Mouse (Mus musculus): Measurements from ENCODE around the gene Rsbn1l. TPM values are rescaled to one million over a fixed set of nuclear protein-coding genes. Genes with fewer than 3 reads are reported as not detected.
A peak's percentile ranks its signal among the peaks of the same experiment; 100 is the strongest.

Rsbn1l gene
- polyA plus RNA-seq, 1 experiment from 2014 or later = 4.9 TPM

DNA sequence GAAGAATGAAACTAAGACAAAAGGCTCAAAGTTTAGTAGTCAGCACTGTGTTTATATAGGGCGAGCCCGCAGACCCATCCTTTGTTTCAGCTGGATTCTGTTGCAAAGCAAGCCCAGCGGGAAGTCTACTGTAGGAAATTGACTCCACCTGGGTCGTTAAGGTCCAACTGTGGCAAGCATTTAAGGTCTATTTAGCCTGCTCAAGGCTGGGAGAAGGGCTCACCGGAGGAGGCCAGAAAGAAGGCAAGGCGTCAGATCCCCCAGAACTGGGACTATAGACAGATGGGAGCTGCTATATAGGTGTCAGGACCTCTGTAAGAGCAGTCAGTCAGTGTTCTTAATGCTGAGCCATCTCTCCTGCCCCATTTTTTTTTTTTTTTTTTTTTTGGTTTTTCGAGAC is 17.8 kb upstream of the Rsbn1l start:
- ATAC-seq = no peak
- Histone ChIP-seq H3K27me3 (ENCODE audit: control insufficient read depth, insufficient read depth, low read depth, low read length) (no peaks in the 10 kb centered on the region), H3K27ac (ENCODE audit: low read length) (no peak overlapping the region), H3K36me3 (ENCODE audit: control insufficient read depth, insufficient read depth, low read length) (no peaks in the 10 kb centered on the region), H3K9me3 (replicated peaks; ENCODE audit: control insufficient read depth, low read length, poor library complexity, severe bottlenecking) (no peaks in the 10 kb centered on the region), H3K9ac (ENCODE audit: low read depth, low read length) (no peak overlapping the region), H3K4me3 (ENCODE audit: low read depth, low read length) (no peak overlapping the region), H3K4me1 (ENCODE audit: control insufficient read depth, insufficient read depth, low read length) (no peaks in the 10 kb centered on the region), H3K4me2 (ENCODE audit: low read length) (no peak overlapping the region)
- WGBS = 20% methylated on average over 6 of the region's 7 CpGs

DNA sequence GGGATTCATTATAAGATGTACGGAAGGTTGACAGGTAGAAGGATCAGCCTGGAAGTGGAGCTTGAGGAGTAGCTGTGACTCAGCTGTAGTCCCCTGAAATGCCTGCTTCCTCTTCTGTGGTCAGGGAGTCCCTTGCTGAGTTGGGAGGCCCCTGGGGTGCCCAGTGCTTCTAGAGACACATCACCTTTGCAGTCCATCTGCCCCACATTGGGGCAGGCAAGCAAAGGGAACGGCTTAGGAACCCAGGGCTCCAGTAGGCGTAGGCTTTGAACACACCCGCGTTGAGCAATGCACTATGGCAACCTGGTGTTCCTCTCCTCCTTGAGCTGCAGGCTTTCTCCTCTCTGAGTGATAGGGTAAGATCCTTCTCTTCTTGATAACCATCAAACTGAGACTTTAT is 16.9 kb upstream of the Rsbn1l start:
- no peak for ATAC-seq
- H3K27me3 ChIP-seq (ENCODE audit: control insufficient read depth, insufficient read depth, low read depth, low read length) = no peaks in the 10 kb centered on the region
- H3K27ac ChIP-seq (ENCODE audit: low read length) = no peak overlapping the region
- no peak overlapping the region for H3K9ac ChIP-seq (ENCODE audit: low read depth, low read length)
- no peak overlapping the region for H3K4me2 ChIP-seq (ENCODE audit: low read length)
- no peaks in the 10 kb centered on the region for H3K36me3 ChIP-seq (ENCODE audit: control insufficient read depth, insufficient read depth, low read length)
- no peak overlapping the region for H3K4me3 ChIP-seq (ENCODE audit: low read depth, low read length)
- H3K9me3 ChIP-seq (replicated peaks; ENCODE audit: control insufficient read depth, low read length, poor library complexity, severe bottlenecking) = no peaks in the 10 kb centered on the region
- no peaks in the 10 kb centered on the region for H3K4me1 ChIP-seq (ENCODE audit: control insufficient read depth, insufficient read depth, low read length)
- WGBS = 65% methylated on average over 5 of the region's 5 CpGs

DNA sequence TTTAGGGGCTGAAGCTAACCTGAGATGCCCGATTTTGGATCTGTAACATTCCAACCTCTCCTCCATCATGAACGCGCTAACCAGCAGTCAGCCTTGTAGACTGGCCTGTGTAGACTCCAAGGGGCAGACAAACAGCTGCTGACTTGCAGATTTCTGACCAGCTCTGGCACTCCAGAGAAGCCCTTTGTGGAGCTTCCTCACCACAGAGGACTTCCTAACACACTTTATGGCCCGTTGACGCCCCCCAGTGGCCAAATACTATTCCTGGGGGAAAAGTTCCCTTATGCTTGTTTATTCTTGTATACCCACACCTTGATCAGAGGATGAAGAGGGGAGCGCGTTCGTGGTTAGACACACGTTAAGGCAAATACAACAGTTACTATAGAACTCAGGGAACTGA is 12.8 kb upstream of the Rsbn1l start:
- Histone ChIP-seq H3K9me3 (replicated peaks; ENCODE audit: control insufficient read depth, low read length, poor library complexity, severe bottlenecking) (no peaks in the 10 kb centered on the region), H3K27ac (ENCODE audit: low read length) (no peak overlapping the region), H3K9ac (ENCODE audit: low read depth, low read length) (no peak overlapping the region), H3K4me3 (ENCODE audit: low read depth, low read length) (no peak overlapping the region), H3K27me3 (ENCODE audit: control insufficient read depth, insufficient read depth, low read depth, low read length) (no peaks in the 10 kb centered on the region), H3K4me2 (ENCODE audit: low read length) (no peak overlapping the region), H3K4me1 (ENCODE audit: control insufficient read depth, insufficient read depth, low read length) (no peaks in the 10 kb centered on the region), H3K36me3 (ENCODE audit: control insufficient read depth, insufficient read depth, low read length) (no peaks in the 10 kb centered on the region)
- WGBS = 73% methylated on average over 9 of the region's 9 CpGs
- no peak for ATAC-seq

DNA sequence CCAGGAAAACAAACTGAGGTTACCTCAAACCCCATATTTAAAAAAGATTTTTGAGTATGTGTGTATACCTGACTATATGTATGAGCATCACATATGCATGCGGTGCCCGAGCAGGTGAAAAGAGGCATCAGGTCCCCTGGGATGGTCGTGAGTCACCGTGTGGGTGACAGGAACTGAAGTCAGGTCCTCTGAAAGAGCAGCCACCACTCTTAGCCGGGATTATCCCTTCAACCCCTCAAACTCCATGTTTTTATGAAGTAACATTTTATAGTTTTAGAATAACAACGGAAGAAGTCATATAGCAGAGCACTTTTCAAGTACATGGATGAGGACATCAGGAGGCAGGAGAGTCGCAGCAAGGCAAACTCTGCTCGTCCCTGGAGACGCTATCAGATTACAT is 12.3 kb upstream of the Rsbn1l start:
- Histone ChIP-seq H3K9ac (ENCODE audit: low read depth, low read length) (no peak overlapping the region), H3K36me3 (ENCODE audit: control insufficient read depth, insufficient read depth, low read length) (no peaks in the 10 kb centered on the region), H3K4me1 (ENCODE audit: control insufficient read depth, insufficient read depth, low read length) (no peaks in the 10 kb centered on the region), H3K9me3 (replicated peaks; ENCODE audit: control insufficient read depth, low read length, poor library complexity, severe bottlenecking) (no peaks in the 10 kb centered on the region), H3K4me2 (ENCODE audit: low read length) (no peak overlapping the region), H3K27ac (ENCODE audit: low read length) (no peak overlapping the region), H3K27me3 (ENCODE audit: control insufficient read depth, insufficient read depth, low read depth, low read length) (no peaks in the 10 kb centered on the region), H3K4me3 (ENCODE audit: low read depth, low read length) (no peak overlapping the region)
- ATAC-seq = no peak
- WGBS = 78% methylated on average over 9 of the region's 9 CpGs

DNA sequence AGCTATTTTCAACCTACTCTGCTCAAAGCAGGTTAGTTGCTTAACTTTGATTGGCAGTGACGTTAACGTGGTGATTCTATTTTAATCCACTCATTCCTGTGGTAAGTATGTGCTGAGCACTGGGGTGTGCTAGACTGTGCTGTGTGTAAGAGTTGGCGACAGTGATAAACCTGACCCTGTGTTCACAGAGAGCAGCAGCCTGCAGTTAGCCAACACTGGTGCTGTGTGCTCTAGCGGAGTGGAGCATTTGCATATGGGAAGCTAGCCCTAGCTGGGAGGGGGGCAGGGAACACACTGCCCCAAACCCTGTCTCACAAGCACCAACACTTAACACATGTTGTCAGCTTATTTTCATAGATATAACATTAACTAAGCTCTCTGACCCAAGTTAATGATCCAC is 11.7 kb upstream of the Rsbn1l start:
- Histone ChIP-seq H3K9ac (ENCODE audit: low read depth, low read length) (no peak overlapping the region), H3K27me3 (ENCODE audit: control insufficient read depth, insufficient read depth, low read depth, low read length) (no peaks in the 10 kb centered on the region), H3K4me3 (ENCODE audit: low read depth, low read length) (no peak overlapping the region), H3K4me2 (ENCODE audit: low read length) (no peak overlapping the region), H3K9me3 (replicated peaks; ENCODE audit: control insufficient read depth, low read length, poor library complexity, severe bottlenecking) (no peaks in the 10 kb centered on the region), H3K4me1 (ENCODE audit: control insufficient read depth, insufficient read depth, low read length) (no peaks in the 10 kb centered on the region), H3K36me3 (ENCODE audit: control insufficient read depth, insufficient read depth, low read length) (no peaks in the 10 kb centered on the region), H3K27ac (ENCODE audit: low read length) (no peak overlapping the region)
- WGBS = 41% methylated on average over 4 of the region's 4 CpGs
- no peak for ATAC-seq

DNA sequence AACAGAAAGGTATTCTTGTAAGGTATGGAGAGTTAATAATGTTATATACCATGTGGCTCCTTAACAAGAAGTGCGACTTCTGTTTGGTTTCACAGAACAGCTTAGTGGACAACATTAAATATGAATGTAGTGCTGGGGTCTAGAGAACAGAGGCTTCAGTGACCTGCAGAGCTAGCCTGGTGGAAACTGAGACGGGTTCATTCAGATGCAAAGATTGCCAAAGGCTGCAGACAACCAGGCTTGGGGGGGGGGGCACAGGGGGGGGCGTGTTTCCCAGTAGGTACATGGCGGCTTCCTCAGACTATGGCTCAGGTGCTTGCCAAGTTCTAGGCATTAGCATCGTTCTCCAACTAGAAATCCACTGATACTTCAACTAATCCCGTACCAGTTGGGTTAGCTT is 8.2 kb upstream of the Rsbn1l start:
- no peaks in the 10 kb centered on the region for H3K36me3 ChIP-seq (ENCODE audit: control insufficient read depth, insufficient read depth, low read length)
- no peak overlapping the region for H3K9ac ChIP-seq (ENCODE audit: low read depth, low read length)
- H3K27ac ChIP-seq (ENCODE audit: low read length) = no peak overlapping the region
- H3K4me1 ChIP-seq (ENCODE audit: control insufficient read depth, insufficient read depth, low read length) = no peaks in the 10 kb centered on the region
- H3K9me3 ChIP-seq (replicated peaks; ENCODE audit: control insufficient read depth, low read length, poor library complexity, severe bottlenecking) = no peaks in the 10 kb centered on the region
- no peaks in the 10 kb centered on the region for H3K27me3 ChIP-seq (ENCODE audit: control insufficient read depth, insufficient read depth, low read depth, low read length)
- H3K4me2 ChIP-seq (ENCODE audit: low read length) = no peak overlapping the region
- whole genome bisulfite sequencing = 76% methylated on average over 6 of the region's 6 CpGs
- ATAC-seq = no peak
- H3K4me3 ChIP-seq (ENCODE audit: low read depth, low read length) = no peak overlapping the region

DNA sequence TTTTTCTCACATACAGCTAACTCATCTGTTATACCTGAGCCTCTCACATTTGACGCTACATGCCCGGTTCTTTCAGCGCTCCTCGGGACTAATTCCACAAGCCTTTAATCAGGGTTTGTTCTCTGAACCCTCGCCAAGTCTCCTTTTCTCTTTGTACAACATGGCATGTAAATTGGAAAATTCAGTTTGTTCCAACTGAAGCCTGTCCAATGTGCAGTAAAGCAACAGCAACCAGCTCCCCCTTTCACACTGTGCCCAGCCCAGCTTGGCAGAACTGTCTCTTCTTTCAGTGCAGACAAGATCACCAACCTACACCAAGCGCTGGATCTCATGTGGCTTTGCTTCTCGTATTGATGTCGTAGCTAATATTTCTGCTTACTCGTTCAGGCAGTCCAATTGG is 7.1 kb upstream of the Rsbn1l start:
- no peak overlapping the region for H3K9ac ChIP-seq (ENCODE audit: low read depth, low read length)
- no peaks in the 10 kb centered on the region for H3K27me3 ChIP-seq (ENCODE audit: control insufficient read depth, insufficient read depth, low read depth, low read length)
- no peak overlapping the region for H3K4me3 ChIP-seq (ENCODE audit: low read depth, low read length)
- no peaks in the 10 kb centered on the region for H3K9me3 ChIP-seq (replicated peaks; ENCODE audit: control insufficient read depth, low read length, poor library complexity, severe bottlenecking)
- no peaks in the 10 kb centered on the region for H3K4me1 ChIP-seq (ENCODE audit: control insufficient read depth, insufficient read depth, low read length)
- no peak overlapping the region for H3K4me2 ChIP-seq (ENCODE audit: low read length)
- peak; percentile 56; the same call in 1 of the 2 replicates for ATAC-seq
- 80% methylated on average over 9 of the region's 9 CpGs for WGBS
- H3K27ac ChIP-seq (ENCODE audit: low read length) = no peak overlapping the region; the same call in 1 of the 2 replicates
- H3K36me3 ChIP-seq (ENCODE audit: control insufficient read depth, insufficient read depth, low read length) = no peaks in the 10 kb centered on the region

DNA sequence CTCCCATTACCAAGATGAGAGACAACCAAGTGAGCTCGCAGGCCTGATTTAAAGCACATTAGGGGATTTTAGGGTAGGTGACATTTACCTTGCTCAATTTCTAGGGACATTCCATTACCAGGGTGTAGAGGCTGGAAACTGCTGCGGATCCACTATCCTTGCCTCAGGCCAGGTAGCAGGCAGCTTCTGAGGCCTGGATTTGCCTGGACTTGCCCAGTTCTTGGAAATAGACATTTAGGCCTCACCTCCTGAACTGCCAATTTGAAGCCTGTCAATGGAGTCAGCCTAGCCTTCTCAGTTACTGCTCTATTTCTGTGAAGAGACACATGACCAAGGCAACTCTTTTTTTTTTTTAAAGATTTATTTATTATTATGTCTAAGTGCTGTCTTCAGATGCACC is 4.7 kb upstream of the Rsbn1l start:
- WGBS = 97% methylated on average over 2 of the region's 2 CpGs
- no peak for ATAC-seq
- no peaks in the 10 kb centered on the region for H3K4me1 ChIP-seq (ENCODE audit: control insufficient read depth, insufficient read depth, low read length)
- no peaks in the 10 kb centered on the region for H3K36me3 ChIP-seq (ENCODE audit: control insufficient read depth, insufficient read depth, low read length)
- no peak overlapping the region for H3K4me2 ChIP-seq (ENCODE audit: low read length)
- no peak overlapping the region for H3K9ac ChIP-seq (ENCODE audit: low read depth, low read length)
- no peaks in the 10 kb centered on the region; the same call in 1 of the 2 replicates for H3K9me3 ChIP-seq (replicated peaks; ENCODE audit: control insufficient read depth, low read length, poor library complexity, severe bottlenecking)
- no peak overlapping the region for H3K4me3 ChIP-seq (ENCODE audit: low read depth, low read length)
- no peak overlapping the region for H3K27ac ChIP-seq (ENCODE audit: low read length)
- no peaks in the 10 kb centered on the region for H3K27me3 ChIP-seq (ENCODE audit: control insufficient read depth, insufficient read depth, low read depth, low read length)

DNA sequence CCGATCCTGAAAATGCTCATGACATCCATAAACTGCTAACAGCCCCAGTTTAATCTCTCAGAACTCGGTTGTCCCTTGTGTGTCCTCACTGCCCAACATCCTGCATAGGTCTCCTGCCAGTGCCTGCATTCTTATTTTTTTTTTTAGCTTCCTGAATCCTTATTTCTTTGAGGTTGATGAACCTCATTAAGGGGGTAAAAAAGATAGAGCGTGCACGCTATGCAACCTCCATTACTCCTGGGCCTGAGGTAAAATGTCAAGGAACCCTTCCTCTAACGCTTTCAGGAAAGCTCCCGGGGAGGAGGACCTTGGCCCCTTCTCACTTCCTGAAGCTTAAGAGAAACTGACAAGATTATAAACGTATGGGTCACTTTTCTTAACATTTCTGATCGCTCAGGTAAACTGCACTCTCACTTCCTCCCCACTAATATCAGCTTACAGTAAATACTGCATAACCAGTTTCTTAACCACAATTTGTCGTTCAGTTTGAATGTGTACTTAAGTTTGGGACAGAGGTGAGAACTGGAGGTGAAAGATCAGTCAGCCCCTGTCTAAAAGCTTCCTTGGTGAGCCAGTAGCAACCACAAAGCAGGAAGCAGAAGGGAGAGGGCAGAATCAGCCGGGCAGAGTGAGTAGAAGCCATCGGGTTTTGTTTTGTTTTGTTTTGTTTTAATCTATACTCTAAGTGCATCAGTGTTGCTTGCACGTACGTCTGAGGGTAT is 923 bp downstream of the Rsbn1l start:
- Histone ChIP-seq H3K4me1 (ENCODE audit: control insufficient read depth, insufficient read depth, low read length) (0 out of 2 replicates have a peak, but pooled peaks cover 5% of the 10 kb centered on the region), H3K4me2 (ENCODE audit: low read length) (no peak overlapping the region), H3K9me3 (replicated peaks; ENCODE audit: control insufficient read depth, low read length, poor library complexity, severe bottlenecking) (no peaks in the 10 kb centered on the region; the same call in 1 of the 2 replicates), H3K27ac (ENCODE audit: low read length) (no peak overlapping the region), H3K36me3 (ENCODE audit: control insufficient read depth, insufficient read depth, low read length) (no peaks in the 10 kb centered on the region), H3K27me3 (ENCODE audit: control insufficient read depth, insufficient read depth, low read depth, low read length) (no peaks in the 10 kb centered on the region), H3K9ac (ENCODE audit: low read depth, low read length) (no peak overlapping the region), H3K4me3 (ENCODE audit: low read depth, low read length) (no peak overlapping the region)
- WGBS = 84% methylated on average over 13 of the region's 13 CpGs
- ATAC-seq = no peak
